Mouse (Mus musculus): ENCODE data around the gene Samhd1. TPM values are rescaled to one million over a fixed set of nuclear protein-coding genes. Genes with fewer than 3 reads are reported as not detected.

Samhd1 gene
- total RNA-seq, 2 experiments from 2014 or later: 12.7 to 13.9 TPM

- DNase-seq (ENCODE audit: low spot score in 2 of 2): no peak
Observed at GRCm38 (mm10) chr2:157074772-157075171, 60.3 kb downstream of the Samhd1 start.

- no peak for DNase-seq (ENCODE audit: low spot score in 2 of 2)
Observed at GRCm38 (mm10) chr2:157074186-157074724, 60.8 kb downstream of the Samhd1 start.

- DNase-seq (ENCODE audit: low spot score in 2 of 2): no peak
Observed at GRCm38 (mm10) chr2:157073378-157074052, 61.5 kb downstream of the Samhd1 start.

DNA sequence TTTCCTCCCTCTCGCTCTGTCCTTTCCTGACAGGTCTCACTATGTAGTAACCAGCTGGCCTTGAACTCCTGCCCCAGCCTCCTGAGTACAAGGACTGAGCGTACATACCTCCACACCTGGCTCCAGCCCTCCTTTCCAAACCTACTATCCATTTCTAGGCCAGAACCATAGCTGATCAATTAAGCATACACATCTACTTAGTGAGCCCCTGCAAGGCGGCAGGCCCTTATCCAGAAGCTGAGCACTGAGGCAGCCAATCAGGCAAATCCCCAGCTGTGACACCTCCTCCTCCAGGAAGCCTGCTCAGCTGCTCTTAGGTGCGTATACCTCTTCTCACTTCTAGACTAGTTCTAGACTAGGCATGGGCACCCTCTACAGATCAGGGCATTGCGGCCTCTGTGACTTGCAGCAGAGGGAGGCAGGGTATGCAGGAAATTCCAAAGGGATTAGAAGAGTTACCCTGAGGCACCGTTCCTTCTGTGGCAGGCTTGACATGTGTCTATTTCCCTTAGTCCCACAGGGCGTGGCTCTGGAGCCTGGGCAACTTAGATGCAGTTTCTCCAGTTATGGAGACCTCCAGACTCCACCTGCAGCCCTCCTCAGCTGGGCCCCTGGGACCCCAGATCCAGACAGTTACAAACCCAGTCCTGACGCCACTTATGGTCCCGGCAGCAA lies 62.6 kb downstream of the Samhd1 start:
- DNase-seq (ENCODE audit: low spot score in 2 of 2): no peak

DNA sequence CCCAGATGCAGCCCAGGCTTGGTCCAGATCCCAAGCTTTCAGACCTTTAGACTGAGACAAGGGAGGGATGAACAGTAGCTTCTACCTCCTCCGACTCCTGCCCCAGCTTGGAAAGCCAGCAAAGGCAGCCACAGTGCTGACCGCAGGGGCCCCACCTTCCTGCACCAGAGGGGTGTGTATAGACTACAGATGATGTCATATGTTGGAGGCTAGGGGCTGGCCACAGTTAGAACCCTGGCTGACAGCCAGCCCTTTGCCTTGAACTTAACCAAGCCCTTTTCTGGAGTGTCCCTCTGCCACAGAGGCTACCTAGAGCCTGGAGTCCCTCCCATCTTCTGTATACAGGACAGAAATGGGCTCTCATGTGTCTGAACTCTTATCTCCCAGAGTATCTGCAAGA lies 63.5 kb downstream of the Samhd1 start:
- no peak for DNase-seq (ENCODE audit: low spot score in 2 of 2)

DNA sequence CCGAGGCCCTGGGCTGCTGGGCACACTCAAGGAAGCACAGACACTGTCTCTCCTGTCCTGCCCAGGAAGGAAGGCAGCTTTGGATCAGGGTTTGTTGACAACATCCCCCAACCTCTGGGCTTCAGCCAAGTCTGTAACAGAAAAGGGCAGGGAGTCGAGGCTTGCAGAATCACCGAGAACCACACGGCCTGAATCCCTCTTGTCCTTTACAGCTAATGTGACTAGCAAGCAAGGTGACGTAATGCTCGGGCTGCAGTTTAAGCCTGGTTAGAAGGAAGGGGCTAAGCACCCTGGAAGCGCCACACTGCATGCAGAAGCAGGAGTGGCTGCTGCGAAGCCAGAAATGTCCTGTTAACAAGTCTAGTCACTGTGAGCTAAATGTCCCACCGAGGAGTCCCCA lies 64.7 kb downstream of the Samhd1 start:
- DNase-seq (ENCODE audit: low spot score in 2 of 2): no peak

DNA sequence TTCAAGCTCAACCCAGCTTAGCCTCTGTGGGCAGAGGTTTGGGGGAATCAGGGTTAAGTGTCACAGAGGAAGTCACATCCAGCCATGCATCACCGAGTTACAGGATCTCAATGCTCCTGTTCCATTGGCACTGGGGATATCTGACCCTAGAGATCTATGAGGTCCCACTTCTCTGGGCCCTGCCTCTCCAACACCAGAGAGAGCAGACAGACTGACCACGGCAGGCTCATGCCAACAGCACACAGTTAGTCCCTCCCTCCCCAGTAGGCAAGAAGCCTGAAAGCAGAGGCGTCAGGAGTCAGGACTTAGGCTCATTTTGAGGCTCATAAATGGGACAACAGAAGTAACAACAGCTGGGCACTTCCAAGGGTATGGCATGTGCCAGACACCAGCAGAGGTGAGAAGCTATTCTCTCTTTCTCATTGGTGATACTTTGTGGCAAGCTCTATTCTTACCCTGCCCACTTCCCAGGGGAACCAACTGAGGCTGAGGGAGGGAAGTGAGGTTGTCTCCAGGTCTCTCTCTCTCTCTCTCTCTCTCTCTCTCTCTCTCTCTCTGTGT lies 65.2 kb downstream of the Samhd1 start:
- no peak for DNase-seq (ENCODE audit: low spot score in 2 of 2)

DNA sequence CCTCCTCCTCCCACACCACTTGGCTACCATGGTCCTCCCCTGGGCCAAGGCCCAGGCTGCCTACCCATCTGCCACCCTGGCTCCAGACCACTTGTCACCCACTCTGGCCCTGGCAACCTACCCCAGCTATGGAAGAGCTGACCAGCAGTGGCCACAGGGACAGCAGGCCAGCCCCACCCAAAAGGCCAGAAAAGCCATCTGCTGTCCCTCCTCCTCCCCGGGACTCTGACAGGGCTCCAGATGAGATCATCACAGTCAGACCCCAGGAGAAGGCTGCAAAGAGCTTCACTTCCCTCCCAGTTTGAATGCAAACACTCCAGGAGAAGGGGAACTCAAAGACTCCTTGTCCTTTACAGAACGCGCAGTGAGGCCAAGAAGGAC lies 65.7 kb downstream of the Samhd1 start:
- DNase-seq (ENCODE audit: low spot score in 2 of 2): no peak

DNA sequence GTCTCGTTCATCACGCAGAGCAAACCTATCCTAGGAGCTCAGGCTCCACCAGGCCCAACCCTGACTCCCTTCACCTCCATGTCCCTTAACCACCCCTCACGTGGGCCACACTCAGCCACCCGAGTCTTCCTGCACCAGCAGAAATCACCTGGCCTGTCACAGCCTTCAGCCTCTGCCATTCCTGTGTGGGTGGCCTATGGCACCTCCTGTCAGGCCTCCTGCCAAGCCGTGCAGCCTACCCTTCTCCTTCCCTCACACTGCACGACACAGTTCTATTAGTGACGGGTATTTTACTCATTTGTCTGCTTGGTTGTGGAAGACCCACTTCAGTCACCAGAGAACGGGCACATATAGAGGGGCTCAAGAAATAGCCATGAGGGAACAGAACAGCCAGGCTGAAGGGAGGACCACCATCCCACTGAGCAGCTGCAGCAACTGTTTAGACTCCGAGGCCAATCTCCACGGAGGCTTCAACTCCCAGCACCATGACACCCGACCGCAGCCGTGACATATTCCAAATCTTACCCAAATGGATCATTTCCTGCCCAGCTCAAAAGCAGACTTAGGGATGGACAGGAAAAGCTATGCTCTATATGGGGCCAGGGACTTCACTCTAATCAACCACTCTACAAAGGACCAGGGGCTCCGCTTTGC lies 66.2 kb downstream of the Samhd1 start:
- no peak for DNase-seq (ENCODE audit: low spot score in 2 of 2)

GRCm38 (mm10) chr2:157066731-157067430 lies 68.2 kb downstream of the Samhd1 start:
- DNase-seq (ENCODE audit: low spot score in 2 of 2): no peak

DNA sequence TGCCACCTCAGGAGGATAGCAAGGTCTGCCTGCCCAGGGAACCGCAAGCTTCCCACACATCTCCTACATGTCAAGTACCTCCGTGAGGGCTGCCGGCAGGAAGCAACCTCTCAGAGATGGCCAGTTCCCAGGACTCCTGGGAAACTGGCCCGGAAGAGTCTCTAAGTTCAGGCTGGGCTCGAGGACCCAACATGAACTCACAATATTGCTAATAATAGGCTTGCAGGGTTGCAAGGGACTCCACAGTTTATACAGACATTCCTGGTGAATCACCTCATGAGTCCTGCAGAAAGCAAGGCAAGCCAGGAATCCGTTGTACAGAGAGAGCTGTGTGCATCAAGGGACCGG lies 69.2 kb downstream of the Samhd1 start:
- DNase-seq (ENCODE audit: low spot score in 2 of 2): no peak

- DNase-seq (ENCODE audit: low spot score in 2 of 2): no peak
Observed at GRCm38 (mm10) chr2:157064978-157065878, 69.8 kb downstream of the Samhd1 start.

GRCm38 (mm10) chr2:157064136-157064535 lies 70.9 kb downstream of the Samhd1 start:
- DNase-seq (ENCODE audit: low spot score in 2 of 2): no peak

DNA sequence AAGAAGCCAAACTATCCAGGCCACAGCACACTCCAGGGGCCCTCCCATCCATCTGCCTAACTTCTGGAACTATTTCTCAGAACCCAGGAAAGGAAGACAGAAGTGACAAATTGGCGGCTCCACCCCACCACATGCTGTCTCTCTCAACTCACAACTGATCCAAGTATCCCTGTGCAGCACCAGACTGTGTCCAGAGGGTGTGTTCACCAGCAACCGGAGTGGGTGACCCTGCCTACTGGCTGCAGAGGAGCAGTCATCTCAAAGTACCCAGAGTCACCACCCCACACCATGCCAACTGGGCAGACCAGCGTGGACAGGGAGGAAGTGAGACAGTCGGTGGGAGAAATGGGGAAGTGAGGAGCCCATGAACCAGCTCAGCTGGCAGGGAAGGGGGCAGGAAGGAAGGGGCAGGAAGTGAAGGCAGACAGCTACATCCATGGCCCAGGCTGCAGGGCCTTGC lies 71.8 kb downstream of the Samhd1 start:
- no peak for DNase-seq (ENCODE audit: low spot score in 2 of 2)

- no peak for DNase-seq (ENCODE audit: low spot score in 2 of 2)
Observed at GRCm38 (mm10) chr2:157060557-157061305, 74.3 kb downstream of the Samhd1 start.

GRCm38 (mm10) chr2:157060037-157060436 lies 75.0 kb downstream of the Samhd1 start:
- DNase-seq (ENCODE audit: low spot score in 2 of 2): no peak

- DNase-seq (ENCODE audit: low spot score in 2 of 2): no peak
Observed at GRCm38 (mm10) chr2:157059166-157059565, 75.9 kb downstream of the Samhd1 start.

GRCm38 (mm10) chr2:157058342-157058998 lies 76.6 kb downstream of the Samhd1 start:
- peak; percentile 70 to 75 for DNase-seq (ENCODE audit: low spot score in 2 of 2)

DNA sequence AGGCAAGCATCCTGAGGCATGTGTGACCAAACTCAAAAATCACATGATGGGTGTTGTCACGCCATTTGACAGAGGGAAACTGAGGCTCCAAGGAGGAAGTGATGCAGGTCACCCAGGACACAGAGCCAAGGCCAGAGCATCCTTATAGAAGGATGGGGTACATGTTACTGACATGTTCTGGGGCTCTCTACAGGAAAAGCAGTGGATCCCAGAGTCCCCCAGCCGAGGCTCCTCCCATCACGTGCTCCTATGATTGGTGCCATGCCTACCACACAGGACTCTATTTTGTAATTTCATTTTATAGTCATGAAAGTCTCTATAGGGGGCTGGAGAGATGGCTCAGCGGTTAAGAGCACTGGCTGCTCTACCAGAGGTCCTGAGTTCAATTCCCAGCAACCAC lies 77.3 kb downstream of the Samhd1 start:
- DNase-seq (ENCODE audit: low spot score in 2 of 2): no peak

All from left cerebral cortex, adult 18-20 months (tissue).